Mouse (Mus musculus) olfactory bulb, adult 2 months (tissue): ENCODE results near the gene Doc2b.

ENCODE experiments used
- CTCF ChIP-seq: fragments of 200-500 bp; IDR thresholded peaks from 2 replicates; pipeline ENCODE4 v1.5.1; 2012; ENCODE audit warnings: low read depth, mild to moderate bottlenecking, low read length, moderate library complexity; ENCODE audit not compliant: insufficient read depth
- POLR2A ChIP-seq: fragments of 200-500 bp; IDR thresholded peaks from 2 replicates; pipeline ENCODE4 v1.6.1; 2012; ENCODE audit warnings: mild to moderate bottlenecking, low read depth, low read length, moderate library complexity; ENCODE audit not compliant: insufficient read depth

DNA sequence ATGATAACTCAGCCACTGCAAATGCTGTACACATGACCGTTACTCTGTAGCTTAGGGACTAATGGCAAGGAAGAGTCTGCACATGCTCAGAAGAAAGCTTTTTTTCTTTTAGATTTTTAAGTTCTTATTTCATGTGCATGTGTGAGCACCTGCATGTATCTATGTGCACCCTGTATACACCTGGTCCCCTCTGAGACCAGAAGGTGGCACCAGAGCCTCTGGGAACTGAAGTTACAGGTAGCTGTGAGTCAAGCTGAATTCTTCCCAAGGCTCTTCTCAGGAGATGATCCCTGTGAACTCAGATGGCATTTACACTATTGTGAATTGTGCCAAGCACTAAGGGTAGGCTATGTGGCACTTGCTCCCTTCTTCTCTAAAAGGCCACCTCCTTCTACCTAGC, 19.9 kb downstream of the Doc2b start:
- TF ChIP-seq CTCF (no peak), POLR2A (no peak)
